In genomic region chr5:135609794-135610193, GRCm38 (mm10) we compare ENCODE assay signal across 28 mouse cellular contexts. TPM values are rescaled to one million over a fixed set of nuclear protein-coding genes. Genes with fewer than 3 reads are reported as not detected.
"Had no signal": no experiment of that assay in that cellular context is flagged by ENCODE, and none has a peak within 500 bp of the region (broad histone marks: within the 10 kb centered on the region; RNA-seq: fewer than 3 reads in every experiment).

No protein-coding gene starts in this region.

- H3K27ac ChIP-seq: macrophage; midbrain, embryonic 12.5 days; neural tube, embryonic 13.5 days; neural tube, embryonic 15.5 days had no signal

- ATAC-seq: midbrain, embryonic 16.5 days had no signal

- H3K27me3 ChIP-seq: midbrain, embryonic 12.5 days; neural tube, embryonic 13.5 days; neural tube, embryonic 15.5 days had no signal

- H3K9me3 ChIP-seq: neural tube, embryonic 15.5 days had no signal

- H3K4me1 ChIP-seq: midbrain, embryonic 12.5 days; neural tube, embryonic 13.5 days; neural tube, embryonic 15.5 days had no signal

- DNase-seq: lung, adult 18-20 months; lung, embryonic 14.5 days; lung, postnatal 14 days; lung, postnatal 36 days; midbrain, embryonic 14.5 days; retina, postnatal 1 day; right cerebral cortex, adult 18-20 months; right cerebral cortex, postnatal 25 days; right cerebral cortex, postnatal 4 days; spleen, adult 18-20 months; thymus, adult 18-20 months; thymus, postnatal 25 days; thymus, postnatal 4 days had no signal

- H3K9ac ChIP-seq: lung, embryonic 14.5 days; midbrain, embryonic 12.5 days; neural tube, embryonic 13.5 days; neural tube, embryonic 15.5 days had no signal

- H3K4me2 ChIP-seq: lung, embryonic 14.5 days; midbrain, embryonic 12.5 days; neural tube, embryonic 13.5 days; neural tube, embryonic 15.5 days had no signal

- H3K4me3 ChIP-seq: megakaryocyte, embryonic 14.5 days; midbrain, embryonic 12.5 days; myocyte; neural tube, embryonic 13.5 days; neural tube, embryonic 15.5 days had no signal

- H3K36me3 ChIP-seq: midbrain, embryonic 12.5 days; neural tube, embryonic 13.5 days; neural tube, embryonic 15.5 days had no signal

RNA-seq across cellular contexts. Expression of gene Ccl24, which starts 36.9 kb away (rescaled TPM):
- polyA plus RNA-seq: myocyte had no signal

RNA-seq across cellular contexts. Expression of gene Ccl26, which starts 46.4 kb away (rescaled TPM):
- total RNA-seq: megakaryocyte progenitor cell, adult 5-6 weeks had no signal
- polyA plus RNA-seq: lung, embryonic 14.5 days; lung, embryonic 16.5 days; macrophage; midbrain, embryonic 12.5 days; midbrain, embryonic 14.5 days; midbrain, embryonic 16.5 days; myocyte; neural tube, embryonic 11.5 days; neural tube, embryonic 13.5 days; neural tube, embryonic 15.5 days; small intestine, adult 2 months; stomach, embryonic 14.5 days; stomach, embryonic 16.5 days; thymus, postnatal 0 days; urinary bladder, adult 2 months had no signal
